Mouse (Mus musculus): Measurements from ENCODE around the gene Pycard.

Gene Pycard

DNA sequence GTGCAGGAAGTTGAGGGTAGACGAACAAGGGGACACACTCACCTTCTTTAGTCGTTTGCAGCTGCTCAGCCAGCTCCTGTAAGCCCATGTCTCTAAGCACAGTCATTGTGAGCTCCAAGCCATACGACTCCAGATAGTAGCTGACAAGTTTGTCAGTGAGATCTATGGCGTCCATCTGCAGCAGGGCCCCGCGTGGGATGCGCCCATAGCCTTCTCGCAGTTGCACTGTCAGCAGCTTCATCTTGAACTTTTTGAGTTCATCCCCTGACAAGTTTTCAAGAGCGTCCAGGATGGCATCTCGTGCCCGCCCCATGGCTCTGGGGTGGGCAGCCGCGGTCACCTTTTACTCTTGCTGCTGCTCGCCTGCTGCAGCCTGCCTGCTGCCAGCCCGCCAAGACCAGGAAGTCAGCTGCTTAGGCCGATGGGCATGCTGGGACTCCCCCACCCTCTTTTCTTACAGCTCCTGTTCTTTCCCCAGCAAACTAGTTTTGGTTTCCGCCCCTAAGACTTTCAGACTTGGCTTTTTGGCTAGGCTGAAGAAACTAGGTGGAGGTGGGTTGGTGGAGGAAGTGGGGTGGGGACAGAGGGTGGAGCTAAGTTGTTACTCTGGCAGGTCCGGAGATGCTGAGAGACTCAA is at the start of gene Pycard:
Gene Pycard (minus strand): TSS at position 527 of the 637 bp plus-strand sequence.
- WGBS, result 14% methylated on average over 18 of the region's 18 CpGs

GRCm38 (mm10) chr7:128042161-128042820 is 48.6 kb upstream of the Pycard start:
- WGBS, result 83% methylated on average over 15 of the region's 15 CpGs

GRCm38 (mm10) chr7:128033616-128034015 is 39.9 kb upstream of the Pycard start:
- WGBS, result 95% methylated on average over 4 of the region's 4 CpGs

- WGBS, result 97% methylated on average over 3 of the region's 3 CpGs
Observed at GRCm38 (mm10) chr7:128032989-128033293, 39.3 kb upstream of the Pycard start.

DNA sequence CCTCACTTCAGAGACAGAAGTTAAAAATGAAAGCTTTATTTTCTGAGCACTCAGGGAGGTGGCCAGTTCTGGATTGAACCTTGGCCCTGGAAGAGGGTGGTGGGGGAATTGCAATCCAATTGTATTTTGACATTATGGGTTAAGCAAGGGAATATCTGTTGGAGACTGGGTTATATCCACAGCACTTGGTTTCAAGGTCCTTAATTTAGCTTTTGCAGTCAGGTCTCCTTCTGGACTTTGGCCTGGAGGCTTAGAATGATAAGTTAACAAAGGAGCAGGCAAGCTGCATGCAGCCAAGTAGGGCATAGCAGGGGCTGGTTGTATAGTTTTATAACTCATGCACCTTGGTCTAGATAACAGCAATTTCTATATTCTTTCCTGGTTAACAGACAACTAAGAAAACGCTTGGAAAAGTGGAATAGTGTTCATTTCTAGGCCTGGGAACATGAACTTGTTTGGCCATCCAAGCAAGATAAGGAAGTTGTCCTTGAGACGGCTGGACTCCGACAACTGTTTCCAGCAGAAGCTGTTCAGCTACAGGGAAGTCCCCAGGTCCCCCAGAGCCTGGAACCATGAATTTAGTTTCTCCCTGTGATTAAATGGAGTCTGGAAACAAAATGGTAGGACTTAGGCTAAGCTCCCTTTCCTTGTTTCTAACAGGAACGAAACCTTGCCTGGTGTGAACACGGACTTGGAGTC is 38.8 kb upstream of the Pycard start:
- 95% methylated on average over 5 of the region's 5 CpGs for WGBS

DNA sequence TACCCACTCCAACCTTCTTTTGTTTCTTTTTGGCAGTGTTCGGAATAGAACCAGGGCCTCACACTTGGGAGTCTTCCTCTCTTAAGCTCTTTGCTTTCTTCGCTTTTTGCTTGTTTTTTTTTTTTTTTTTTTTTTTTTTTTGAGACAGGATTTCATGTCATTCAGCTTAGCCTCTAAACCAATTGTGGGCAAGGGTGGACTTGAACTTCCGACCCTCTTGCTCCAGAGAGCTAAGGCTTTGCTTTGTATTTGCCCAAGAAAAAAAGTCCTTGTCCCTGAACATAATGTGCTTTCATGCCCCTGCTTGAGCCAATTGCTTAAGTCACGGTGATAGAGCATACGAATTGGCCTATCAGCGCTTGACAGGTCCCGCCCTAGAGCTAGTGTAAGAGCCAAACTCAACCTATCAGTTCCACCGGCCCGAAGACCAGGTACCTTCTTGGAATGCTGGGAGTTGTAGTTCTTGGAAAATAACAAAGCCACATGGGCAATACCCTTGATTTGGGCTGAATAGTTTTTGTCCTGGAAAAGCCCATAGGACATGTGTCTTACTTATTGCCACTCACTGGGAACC is 37.8 kb upstream of the Pycard start:
- WGBS, result 64% methylated on average over 9 of the region's 9 CpGs

- WGBS, result 71% methylated on average over 4 of the region's 4 CpGs
Observed at GRCm38 (mm10) chr7:128025381-128025780, 31.7 kb upstream of the Pycard start.

DNA sequence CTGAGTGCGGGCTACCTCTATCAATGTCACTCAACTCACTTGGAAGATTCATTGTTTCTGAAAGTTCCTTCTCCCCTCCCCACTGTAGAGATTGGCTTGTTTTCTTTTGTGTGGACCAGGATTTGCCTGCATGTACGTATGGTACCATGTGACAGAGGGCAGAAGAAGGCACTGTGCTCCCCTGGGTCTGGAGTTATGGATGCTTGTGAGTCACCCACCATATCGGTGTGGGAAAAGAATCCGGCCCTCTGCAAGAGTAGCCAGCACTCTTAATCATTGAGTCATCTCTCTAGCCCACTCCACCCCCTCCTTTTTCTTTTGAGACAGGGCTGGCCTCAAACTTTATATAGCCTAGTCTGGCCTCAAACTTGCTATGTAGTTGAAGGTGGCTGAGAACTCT is 31.3 kb upstream of the Pycard start:
- WGBS, result 71% methylated on average over 4 of the region's 4 CpGs

GRCm38 (mm10) chr7:128024364-128024763 is 30.7 kb upstream of the Pycard start:
- 94% methylated on average over 9 of the region's 9 CpGs for WGBS

- 93% methylated on average over 4 of the region's 4 CpGs for WGBS
Observed at GRCm38 (mm10) chr7:128023565-128023964, 29.9 kb upstream of the Pycard start.

- WGBS, result 69% methylated on average over 8 of the region's 8 CpGs
Observed at GRCm38 (mm10) chr7:128022974-128023373, 29.3 kb upstream of the Pycard start.

DNA sequence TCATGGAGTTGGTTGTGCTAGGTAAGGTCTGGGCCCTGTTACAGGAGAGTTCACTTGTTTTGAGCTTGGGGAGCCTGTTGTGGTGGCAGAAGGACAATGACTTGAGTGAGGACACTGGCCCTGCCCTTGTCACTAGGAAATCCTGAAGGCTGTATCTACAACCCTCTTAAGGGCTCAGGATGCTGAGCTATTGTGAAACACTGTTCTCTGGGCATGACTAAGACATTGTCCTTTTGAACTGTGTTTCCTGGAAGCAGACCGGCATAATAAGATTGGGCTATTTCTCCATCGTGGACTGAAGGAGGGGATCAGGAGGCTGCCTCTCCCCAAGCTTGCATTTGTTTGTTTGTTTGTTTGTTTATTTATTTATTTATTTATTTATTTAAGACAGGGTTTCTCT is 25.5 kb upstream of the Pycard start:
- 69% methylated on average over 2 of the region's 2 CpGs for WGBS

DNA sequence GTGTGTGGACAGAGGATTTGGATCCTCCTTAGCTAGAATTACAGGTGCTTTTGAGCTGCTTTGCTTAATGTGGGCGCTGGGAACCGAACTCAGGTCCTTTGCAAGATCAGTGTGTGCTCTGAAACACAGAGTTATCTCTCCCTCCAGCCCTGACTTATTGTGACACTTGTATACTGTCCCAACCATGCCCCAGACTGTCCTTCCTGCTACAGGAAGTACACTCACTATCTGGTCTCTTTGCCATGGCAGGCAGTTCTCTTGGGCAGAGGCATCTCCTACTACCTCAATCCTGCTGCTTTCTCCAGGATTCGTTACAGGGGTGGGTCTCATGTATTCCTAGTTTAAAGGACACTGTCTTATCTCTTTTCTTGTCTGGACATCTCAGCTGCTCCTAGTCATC is 24.6 kb upstream of the Pycard start:
- 88% methylated on average over 3 of the region's 3 CpGs for WGBS

DNA sequence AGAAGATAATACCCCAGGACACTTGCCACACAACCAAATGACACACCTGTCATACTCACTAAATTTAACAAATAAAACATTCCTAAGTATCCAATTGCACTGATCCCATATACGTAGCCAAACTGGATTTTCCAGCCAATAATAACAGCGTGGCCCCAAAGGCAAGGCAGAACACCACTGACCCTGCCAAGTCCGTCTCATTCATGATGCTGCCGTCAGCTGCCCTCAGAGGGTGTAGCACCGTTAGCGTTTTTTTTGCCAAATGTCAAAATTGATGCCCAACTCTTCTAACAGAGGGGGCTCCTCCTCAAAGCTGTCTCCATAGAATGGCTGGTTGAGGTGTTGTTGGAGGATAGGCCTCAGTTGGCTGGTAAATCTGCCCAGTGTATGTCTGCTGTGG is 23.0 kb upstream of the Pycard start:
- WGBS, result 86% methylated on average over 6 of the region's 6 CpGs

DNA sequence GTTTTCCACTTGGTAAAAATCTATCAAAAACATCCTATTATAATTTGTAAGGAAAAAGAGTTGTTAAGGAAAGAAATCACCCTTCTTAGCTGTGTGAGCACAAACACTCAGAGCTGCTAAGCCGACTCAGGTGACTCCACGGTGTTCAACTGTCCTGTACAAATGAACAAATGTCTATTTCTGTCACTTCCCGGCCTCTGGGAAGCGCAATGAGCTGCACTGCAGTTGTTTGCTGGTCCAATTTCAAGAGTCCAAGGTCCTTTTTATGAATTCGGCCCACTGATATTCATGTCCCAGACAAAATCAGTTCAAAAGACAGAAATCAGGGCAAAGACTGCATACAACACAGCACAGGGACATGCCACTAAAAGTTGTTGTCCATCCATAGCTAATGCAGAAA is 22.5 kb upstream of the Pycard start:
- WGBS, result 86% methylated on average over 5 of the region's 5 CpGs

- 64% methylated on average over 13 of the region's 13 CpGs for WGBS
Observed at GRCm38 (mm10) chr7:128013116-128013515, 19.4 kb upstream of the Pycard start.

GRCm38 (mm10) chr7:128012136-128012780 is 18.6 kb upstream of the Pycard start:
- 56% methylated on average over 13 of the region's 13 CpGs for WGBS

DNA sequence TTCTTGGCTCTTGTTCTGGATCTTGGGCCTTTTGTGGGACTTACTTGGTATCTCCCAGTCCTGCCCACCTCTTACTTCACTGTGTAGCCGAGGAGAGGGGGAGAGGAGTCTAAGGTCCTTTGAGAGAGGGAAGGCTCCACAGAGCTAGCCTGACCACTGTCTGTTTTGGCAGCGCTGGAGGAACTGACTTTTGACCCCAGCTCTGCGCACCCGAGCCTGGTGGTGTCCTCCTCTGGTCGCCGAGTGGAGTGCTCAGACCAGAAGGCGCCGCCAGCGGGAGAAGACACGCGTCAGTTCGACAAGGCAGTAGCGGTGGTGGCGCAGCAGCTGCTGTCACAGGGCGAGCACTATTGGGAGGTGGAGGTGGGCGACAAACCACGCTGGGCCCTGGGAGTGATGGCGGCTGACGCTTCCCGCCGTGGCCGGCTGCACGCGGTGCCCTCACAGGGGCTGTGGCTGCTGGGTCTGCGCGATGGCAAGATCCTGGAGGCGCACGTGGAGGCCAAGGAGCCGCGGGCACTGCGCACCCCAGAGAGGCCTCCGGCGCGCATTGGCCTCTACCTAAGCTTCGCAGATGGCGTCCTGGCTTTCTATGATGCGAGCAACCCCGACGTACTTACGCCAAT is 16.2 kb upstream of the Pycard start:
- 65% methylated on average over 40 of the region's 40 CpGs for WGBS

DNA sequence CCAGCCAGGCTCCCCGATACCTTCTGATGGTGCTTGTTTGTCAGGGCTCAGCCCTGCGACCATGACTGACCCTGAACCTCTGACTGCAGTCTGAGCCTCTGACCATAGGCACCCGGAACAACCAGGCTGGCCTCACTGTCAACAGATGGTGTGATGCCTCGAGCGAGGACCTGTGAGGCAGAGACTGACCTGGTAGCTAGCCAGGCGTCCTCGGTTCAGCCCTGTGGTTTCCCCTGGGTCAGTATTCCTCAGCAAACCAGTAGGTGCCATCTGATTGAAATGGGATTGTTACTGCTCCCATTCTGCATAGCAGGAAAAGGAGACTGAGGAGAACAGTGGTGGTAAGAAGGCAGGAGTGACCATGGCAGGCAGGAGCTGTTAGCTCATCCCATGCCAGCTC is 12.5 kb upstream of the Pycard start:
- 93% methylated on average over 7 of the region's 7 CpGs for WGBS

DNA sequence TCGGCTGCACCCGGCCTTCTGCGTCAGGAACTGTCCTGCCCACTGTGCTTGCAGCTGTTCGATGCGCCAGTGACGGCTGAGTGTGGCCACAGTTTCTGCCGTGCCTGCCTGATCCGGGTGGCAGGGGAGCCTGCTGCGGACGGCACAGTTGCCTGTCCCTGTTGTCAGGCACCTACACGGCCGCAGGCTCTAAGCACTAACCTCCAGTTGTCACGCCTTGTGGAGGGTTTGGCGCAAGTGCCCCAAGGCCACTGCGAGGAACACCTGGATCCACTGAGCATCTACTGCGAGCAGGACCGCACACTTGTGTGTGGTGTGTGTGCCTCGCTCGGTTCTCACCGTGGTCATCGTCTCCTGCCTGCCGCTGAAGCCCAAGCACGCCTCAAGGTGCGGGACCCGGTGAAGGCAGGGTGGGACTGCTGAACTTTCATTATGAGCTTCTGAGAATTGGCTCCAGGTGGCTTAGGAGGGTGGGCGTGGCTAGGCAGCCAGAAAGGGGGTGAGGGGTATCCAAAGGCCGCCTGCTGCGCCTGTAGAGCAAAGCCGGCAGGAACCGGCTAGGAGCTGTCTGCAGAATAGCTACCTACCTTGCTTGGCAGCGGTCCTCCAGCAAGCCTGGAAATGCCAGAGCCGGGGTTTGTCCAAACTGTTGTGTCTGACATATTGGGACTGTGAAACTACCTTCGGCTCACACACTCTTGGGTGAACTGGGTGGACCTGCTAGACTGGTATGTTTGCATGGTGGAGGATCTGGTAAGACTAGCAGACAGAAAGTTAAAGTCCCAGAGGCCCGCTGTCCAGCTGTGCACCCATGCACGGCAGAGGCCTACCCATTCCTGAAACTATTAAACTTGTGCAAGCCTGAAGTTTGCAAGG is 11.1 kb upstream of the Pycard start:
- WGBS, result 49% methylated on average over 35 of the region's 35 CpGs

DNA sequence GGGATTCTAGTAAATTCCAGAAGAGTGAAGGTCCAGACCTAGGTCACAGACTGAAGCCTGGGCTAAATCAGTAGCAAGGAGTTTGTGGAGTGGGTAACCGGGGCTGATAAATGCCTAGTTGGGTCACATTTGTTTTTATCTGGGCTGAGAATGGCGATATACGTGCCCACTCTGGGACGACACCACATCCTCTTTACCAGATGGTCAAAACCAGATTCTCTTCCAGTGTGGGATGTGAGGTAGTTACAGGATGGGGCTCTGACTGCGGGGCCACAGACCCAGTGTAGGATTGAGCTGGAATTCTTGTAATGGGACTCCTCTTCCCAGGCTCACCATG is 10.5 kb upstream of the Pycard start:
- 55% methylated on average over 5 of the region's 5 CpGs for WGBS
